Mouse (Mus musculus): ENCODE results near the gene Fut4. TPM values are rescaled to one million over a fixed set of nuclear protein-coding genes. Genes with fewer than 3 reads are reported as not detected.
A peak's percentile ranks its signal among the peaks of the same experiment; 100 is the strongest.

Fut4 gene
- polyA plus RNA-seq, 1 experiment: 0.97 TPM

DNA sequence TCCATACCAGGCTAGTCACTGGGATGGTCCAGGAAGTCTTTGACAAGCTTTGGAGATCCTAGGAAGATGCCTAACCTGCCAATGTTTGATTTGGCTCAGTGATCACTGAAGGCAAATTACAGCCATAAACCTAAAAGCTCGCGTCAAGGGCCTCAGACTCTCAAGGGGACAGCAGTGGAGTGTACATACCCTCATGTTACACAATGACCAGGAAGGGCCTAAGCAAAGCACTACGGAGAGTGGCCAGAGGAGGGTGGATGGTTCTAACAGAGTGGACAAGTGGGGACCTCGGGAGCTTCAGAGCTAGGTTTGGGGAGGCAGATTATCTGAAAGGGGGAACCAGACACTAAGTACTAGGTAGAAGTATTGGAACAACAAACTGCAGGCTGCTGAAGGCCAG, 25.6 kb downstream of the Fut4 start:
- no peak for DNase-seq
- Histone ChIP-seq H3K36me3 (ENCODE audit: control insufficient read depth, insufficient read depth, low read length) (no peaks in the 10 kb centered on the region), H3K4me3 (ENCODE audit: insufficient read depth, low read depth, low read length) (no peak overlapping the region), H3K4me1 (ENCODE audit: control insufficient read depth, insufficient read depth, low read length) (no peaks in the 10 kb centered on the region), H3K27ac (ENCODE audit: insufficient read depth, low read depth, low read length) (no peak overlapping the region), H3K27me3 (replicated peaks; ENCODE audit: control insufficient read depth, insufficient read depth, low read length) (no peaks in the 10 kb centered on the region)
- WGBS: 57% methylated on average over 4 of the region's 4 CpGs
- no peak for TF ChIP-seq CTCF (conservative IDR thresholded peaks at IDR 0.05; ENCODE audit: insufficient read depth, insufficient read length, low read depth, low read length)
- TF ChIP-seq POLR2A (IDR thresholded peaks at IDR 0.05; ENCODE audit: low read depth, low read length): no peak

DNA sequence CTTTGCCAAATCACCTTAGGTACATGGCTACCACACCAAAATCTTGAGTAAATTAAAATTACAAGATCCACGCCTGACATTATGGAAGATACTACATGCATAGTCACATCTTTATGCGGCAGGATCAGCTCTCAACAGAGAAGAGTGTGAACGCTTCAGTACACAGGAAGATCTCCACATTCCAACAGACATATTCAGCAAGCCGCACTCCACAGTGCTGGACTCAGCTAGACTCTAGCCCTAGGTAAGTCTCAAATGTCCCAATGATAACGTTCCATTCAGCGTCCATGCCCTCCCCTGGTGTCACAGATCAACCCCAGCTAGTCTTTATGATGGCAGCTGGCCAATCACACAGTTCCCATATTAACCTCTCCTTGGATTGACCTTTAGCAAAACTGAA, 26.2 kb downstream of the Fut4 start:
- 72% methylated on average over 6 of the region's 6 CpGs for WGBS

DNA sequence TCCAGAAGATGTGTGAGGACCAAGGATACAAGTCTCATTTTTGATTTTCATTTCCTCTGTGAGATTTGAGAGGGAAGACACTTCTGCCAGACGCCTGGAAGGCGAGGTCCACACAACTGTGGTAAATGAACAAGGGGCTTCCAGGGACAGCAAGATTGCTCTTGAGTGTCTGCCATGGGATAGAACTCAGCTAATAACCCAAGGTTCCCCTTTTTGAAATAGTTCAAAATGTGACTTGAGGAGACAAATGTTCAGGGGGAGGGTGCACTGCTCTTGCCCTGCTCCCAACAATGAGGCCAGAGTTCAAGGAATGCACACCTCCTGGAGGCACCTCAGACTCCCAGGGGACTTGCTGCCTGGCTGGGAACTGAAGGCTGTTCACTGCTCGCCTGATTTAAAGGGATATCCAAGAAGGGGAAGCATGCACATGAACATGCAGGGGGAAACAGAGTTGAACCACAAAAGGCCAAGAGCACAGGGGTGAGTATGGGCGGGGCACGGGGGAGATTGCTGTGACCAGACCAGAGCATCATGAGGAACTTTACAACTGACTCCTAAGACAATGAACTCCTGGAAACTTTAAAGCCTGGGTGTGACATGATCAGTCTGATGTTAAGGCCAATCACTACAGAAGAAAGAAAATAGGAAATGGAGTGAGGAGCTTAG, 27.3 kb downstream of the Fut4 start:
- H3K4me3 ChIP-seq (ENCODE audit: insufficient read depth, low read depth, low read length): no peak overlapping the region
- TF ChIP-seq CTCF (conservative IDR thresholded peaks at IDR 0.05; ENCODE audit: insufficient read depth, insufficient read length, low read depth, low read length) (no peak), POLR2A (IDR thresholded peaks at IDR 0.05; ENCODE audit: low read depth, low read length) (no peak)
- H3K36me3 ChIP-seq (ENCODE audit: control insufficient read depth, insufficient read depth, low read length): no peaks in the 10 kb centered on the region
- H3K27ac ChIP-seq (ENCODE audit: insufficient read depth, low read depth, low read length): no peak overlapping the region
- 62% methylated on average over 5 of the region's 5 CpGs for WGBS
- no peak for DNase-seq
- no peaks in the 10 kb centered on the region for H3K4me1 ChIP-seq (ENCODE audit: control insufficient read depth, insufficient read depth, low read length)
- H3K27me3 ChIP-seq (replicated peaks; ENCODE audit: control insufficient read depth, insufficient read depth, low read length): no peaks in the 10 kb centered on the region

More for the DNA sequence above, 26.2 kb downstream of the Fut4 start:
- Histone ChIP-seq H3K27ac (ENCODE audit: insufficient read depth, low read depth, low read length) (no peak overlapping the region), H3K27me3 (replicated peaks; ENCODE audit: control insufficient read depth, insufficient read depth, low read length) (no peaks in the 10 kb centered on the region), H3K36me3 (ENCODE audit: control insufficient read depth, insufficient read depth, low read length) (no peaks in the 10 kb centered on the region), H3K4me1 (ENCODE audit: control insufficient read depth, insufficient read depth, low read length) (no peaks in the 10 kb centered on the region), H3K4me3 (ENCODE audit: insufficient read depth, low read depth, low read length) (no peak overlapping the region)
- no peak for DNase-seq
- TF ChIP-seq CTCF (conservative IDR thresholded peaks at IDR 0.05; ENCODE audit: insufficient read depth, insufficient read length, low read depth, low read length) (no peak), POLR2A (IDR thresholded peaks at IDR 0.05; ENCODE audit: low read depth, low read length) (no peak)

DNA sequence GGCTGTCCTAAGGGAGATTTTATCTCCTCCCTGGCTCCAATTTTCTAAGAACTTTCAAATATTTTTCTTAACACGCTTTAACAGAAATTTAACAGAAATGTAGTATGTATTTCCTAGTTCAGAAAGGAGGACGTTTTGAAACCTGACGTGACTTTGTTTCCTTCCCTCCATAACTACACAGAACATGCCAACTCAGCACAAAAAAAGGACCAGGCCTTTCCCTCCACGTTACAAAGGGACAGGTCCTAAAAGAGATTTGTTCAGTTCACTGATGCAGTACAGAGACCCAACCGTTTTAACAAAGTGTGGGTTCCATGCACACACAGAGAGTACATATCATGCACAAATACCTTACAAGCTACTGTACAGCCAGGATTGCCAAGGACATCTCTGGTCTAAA, 30.6 kb downstream of the Fut4 start:
- Histone ChIP-seq H3K4me1 (ENCODE audit: control insufficient read depth, insufficient read depth, low read length) (no peaks in the 10 kb centered on the region), H3K36me3 (ENCODE audit: control insufficient read depth, insufficient read depth, low read length) (no peaks in the 10 kb centered on the region), H3K27ac (ENCODE audit: insufficient read depth, low read depth, low read length) (no peak overlapping the region), H3K27me3 (replicated peaks; ENCODE audit: control insufficient read depth, insufficient read depth, low read length) (no peaks in the 10 kb centered on the region), H3K4me3 (ENCODE audit: insufficient read depth, low read depth, low read length) (no peak overlapping the region)
- no peak for DNase-seq
- WGBS: 79% methylated on average over 5 of the region's 5 CpGs
- TF ChIP-seq POLR2A (IDR thresholded peaks at IDR 0.05; ENCODE audit: low read depth, low read length) (no peak), CTCF (conservative IDR thresholded peaks at IDR 0.05; ENCODE audit: insufficient read depth, insufficient read length, low read depth, low read length) (no peak)

DNA sequence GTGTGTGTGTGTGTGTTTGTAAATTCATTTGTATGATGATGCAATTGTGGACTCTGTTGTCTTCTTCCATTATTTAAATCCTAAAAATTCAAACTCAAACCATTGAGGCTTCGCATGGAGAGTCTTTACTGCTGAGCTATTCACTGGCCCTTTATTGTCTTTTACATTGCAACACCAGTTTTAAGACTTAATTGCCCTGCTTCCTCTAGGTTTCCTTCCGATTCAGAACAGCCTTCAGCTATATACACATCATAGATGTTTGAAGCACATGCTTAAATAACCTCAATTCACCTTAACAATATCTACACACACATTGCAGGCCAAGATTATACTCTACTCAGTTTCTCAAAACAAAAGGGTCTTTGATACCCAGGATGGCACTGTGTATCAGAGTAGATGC, 31.8 kb downstream of the Fut4 start:
- Histone ChIP-seq H3K27me3 (replicated peaks; ENCODE audit: control insufficient read depth, insufficient read depth, low read length) (no peaks in the 10 kb centered on the region), H3K4me3 (ENCODE audit: insufficient read depth, low read depth, low read length) (no peak overlapping the region), H3K36me3 (ENCODE audit: control insufficient read depth, insufficient read depth, low read length) (no peaks in the 10 kb centered on the region), H3K4me1 (ENCODE audit: control insufficient read depth, insufficient read depth, low read length) (no peaks in the 10 kb centered on the region), H3K27ac (ENCODE audit: insufficient read depth, low read depth, low read length) (no peak overlapping the region)
- 66% methylated on average over 2 of the region's 2 CpGs for WGBS
- no peak for DNase-seq
- TF ChIP-seq POLR2A (IDR thresholded peaks at IDR 0.05; ENCODE audit: low read depth, low read length) (no peak), CTCF (conservative IDR thresholded peaks at IDR 0.05; ENCODE audit: insufficient read depth, insufficient read length, low read depth, low read length) (no peak)

DNA sequence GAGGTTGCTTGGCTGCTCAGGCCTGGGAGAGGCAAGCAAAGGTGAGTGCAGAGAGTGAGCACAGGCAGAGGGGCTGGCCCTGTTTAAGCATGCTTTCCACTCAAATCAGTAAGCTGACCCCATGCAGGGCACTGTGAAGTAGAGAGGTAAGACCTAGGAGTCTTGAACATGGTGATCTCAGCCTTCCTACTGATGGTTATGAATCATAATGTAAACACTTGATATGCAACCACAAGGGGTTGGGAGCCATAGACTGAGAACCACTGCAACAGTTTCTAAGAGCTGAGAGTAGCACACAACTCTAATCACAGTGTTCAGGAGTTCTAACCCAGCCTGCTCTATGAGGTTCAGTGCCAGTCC, 33.9 kb downstream of the Fut4 start:
- no peaks in the 10 kb centered on the region for H3K27me3 ChIP-seq (replicated peaks; ENCODE audit: control insufficient read depth, insufficient read depth, low read length)
- TF ChIP-seq POLR2A (IDR thresholded peaks at IDR 0.05; ENCODE audit: low read depth, low read length) (no peak), CTCF (conservative IDR thresholded peaks at IDR 0.05; ENCODE audit: insufficient read depth, insufficient read length, low read depth, low read length) (no peak)
- H3K4me3 ChIP-seq (ENCODE audit: insufficient read depth, low read depth, low read length): peak overlapping the region; percentile 44
- H3K36me3 ChIP-seq (ENCODE audit: control insufficient read depth, insufficient read depth, low read length): no peaks in the 10 kb centered on the region
- H3K4me1 ChIP-seq (ENCODE audit: control insufficient read depth, insufficient read depth, low read length): no peaks in the 10 kb centered on the region
- H3K27ac ChIP-seq (ENCODE audit: insufficient read depth, low read depth, low read length): peak overlapping the region; percentile 67
- DNase-seq: no peak

DNA sequence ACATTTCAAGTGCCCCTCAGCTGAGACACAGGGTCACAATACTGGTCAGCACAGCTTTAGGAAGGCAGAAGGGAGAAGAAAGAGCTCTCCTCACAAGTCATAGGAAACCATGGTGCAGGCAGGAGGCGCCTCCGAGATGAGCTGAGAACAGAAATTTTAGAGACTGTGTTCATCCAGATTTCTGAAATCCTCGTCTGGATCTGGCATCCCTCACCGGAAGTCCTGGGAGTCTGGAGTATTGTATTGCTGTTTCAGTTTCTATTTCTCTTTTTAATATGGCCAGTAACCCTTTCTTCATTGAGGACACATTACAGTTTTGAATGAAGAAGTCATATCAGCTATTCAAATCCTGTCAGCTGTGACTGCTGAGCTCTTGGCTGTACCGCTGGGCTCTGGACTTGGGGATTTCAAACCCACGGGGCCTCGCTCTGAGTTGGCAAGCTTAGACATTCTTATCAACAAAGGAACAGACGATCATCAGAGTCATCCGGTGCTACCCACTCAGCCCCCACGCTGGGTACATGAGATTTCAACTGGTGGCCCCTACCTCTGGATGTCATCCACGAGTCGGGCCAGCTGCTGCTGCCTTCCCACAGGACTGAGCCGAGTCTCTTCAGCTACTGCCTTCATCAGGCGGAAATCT, 34.4 kb downstream of the Fut4 start:
- Histone ChIP-seq H3K27ac (ENCODE audit: insufficient read depth, low read depth, low read length) (peak overlapping the region; percentile 71), H3K4me3 (ENCODE audit: insufficient read depth, low read depth, low read length) (peak overlapping the region; percentile 44), H3K27me3 (replicated peaks; ENCODE audit: control insufficient read depth, insufficient read depth, low read length) (no peaks in the 10 kb centered on the region), H3K36me3 (ENCODE audit: control insufficient read depth, insufficient read depth, low read length) (no peaks in the 10 kb centered on the region), H3K4me1 (ENCODE audit: control insufficient read depth, insufficient read depth, low read length) (no peaks in the 10 kb centered on the region)
- DNase-seq: peak; percentile 61
- WGBS: 39% methylated on average over 14 of the region's 14 CpGs
- TF ChIP-seq POLR2A (IDR thresholded peaks at IDR 0.05; ENCODE audit: low read depth, low read length): no peak
- TF ChIP-seq CTCF (conservative IDR thresholded peaks at IDR 0.05; ENCODE audit: insufficient read depth, insufficient read length, low read depth, low read length): no peak

Data from kidney, adult 2 months (tissue).